Mouse (Mus musculus) forebrain, embryonic 13.5 days (tissue): ENCODE measurements around the gene Ndufab1. TPM values are rescaled to one million over a fixed set of nuclear protein-coding genes. Genes with fewer than 3 reads are reported as not detected.

ENCODE experiments used
- ATAC-seq: fragments of 200-750 bp; cut with Nextera tagmentation; 2 replicates; pipeline ENCODE4 v1.8.0; 2017
- H3K27ac ChIP-seq: fragments of 300-500 bp; sonication (generic); 2 replicates; pipeline ENCODE4 v1.5.1; 2015; ENCODE audit warnings: inconsistent platforms, mild to moderate bottlenecking, moderate library complexity
- H3K27me3 ChIP-seq: fragments of 300-500 bp; sonication (generic); 2 replicates; pipeline ENCODE4 v1.6.1; 2015; ENCODE audit warnings: mild to moderate bottlenecking, inconsistent platforms
- H3K36me3 ChIP-seq: fragments of 300-500 bp; sonication (generic); 2 replicates; pipeline ENCODE4 v1.6.1; 2015; ENCODE audit warnings: mild to moderate bottlenecking, inconsistent platforms; ENCODE audit not compliant: poor library complexity, severe bottlenecking
- H3K4me1 ChIP-seq: fragments of 300-500 bp; sonication (generic); 2 replicates; pipeline ENCODE4 v1.6.1; 2015; ENCODE audit warnings: inconsistent platforms
- H3K4me2 ChIP-seq: fragments of 300-500 bp; sonication (generic); 2 replicates; pipeline ENCODE4 v1.6.1; 2015; ENCODE audit warnings: inconsistent platforms, mild to moderate bottlenecking, moderate library complexity
- H3K4me3 ChIP-seq: fragments of 300-500 bp; sonication (generic); 2 replicates; pipeline ENCODE4 v1.5.1; 2015; ENCODE audit warnings: mild to moderate bottlenecking, inconsistent platforms
- H3K9ac ChIP-seq: fragments of 300-500 bp; sonication (generic); 2 replicates; pipeline ENCODE4 v1.6.1; 2015; ENCODE audit warnings: mild to moderate bottlenecking, inconsistent platforms
- H3K9me3 ChIP-seq: fragments of 300-500 bp; sonication (generic); replicated peaks from 2 replicates; pipeline ENCODE4 v1.6.1; 2016; ENCODE audit warnings: inconsistent platforms
- WGBS: fragments of 180-500 bp; shearing (Covaris S2); methylation state at CpG from one replicate; pipeline ENCODE4 v1.1.7; 2015; 5-methylcytosine and 5-hydroxymethylcytosine counted together
- polyA plus RNA-seq: library from polyadenylated mRNA; unstranded; fragments of >200 nt; fragmentation: Nextera tagmentation; extraction: Ambion mirVana; gene quantifications from 2 replicates; pipeline ENCODE4 v1.2.1, GENCODE M21; 2015

The Ndufab1 gene
- 653 and 663 TPM in 2 replicates for polyA plus RNA-seq

GRCm38 (mm10) chr7:122101747-122102244 is at the start of gene Ndufab1:
Ndufab1 (minus strand) TSS chr7:122101886.
- H3K9ac ChIP-seq = peak within 1 kb of the TSS; percentile 84
- peaks cover 22% of the 10 kb centered on the region for H3K36me3 ChIP-seq
- H3K27ac ChIP-seq = no peak within 1 kb of the TSS
- H3K27me3 ChIP-seq = no peaks in the 10 kb centered on the region
- WGBS = under 1% methylated on average over 40 of the region's 43 CpGs
- H3K4me3 ChIP-seq = peak within 1 kb of the TSS; percentile 71
- peak within 1 kb of the TSS; percentile 77 for H3K4me2 ChIP-seq
- H3K4me1 ChIP-seq = peaks cover 11% of the 10 kb centered on the region
- H3K9me3 ChIP-seq = no peaks in the 10 kb centered on the region
- peak; percentile 100 for ATAC-seq

- Histone ChIP-seq H3K36me3 (peaks cover 95% of the 10 kb centered on the region), H3K27ac (no peak overlapping the region)
- no peak for ATAC-seq
These were observed 39.3 kb upstream of the Ndufab1 start for GRCm38 (mm10) chr7:122140991-122141390.

DNA sequence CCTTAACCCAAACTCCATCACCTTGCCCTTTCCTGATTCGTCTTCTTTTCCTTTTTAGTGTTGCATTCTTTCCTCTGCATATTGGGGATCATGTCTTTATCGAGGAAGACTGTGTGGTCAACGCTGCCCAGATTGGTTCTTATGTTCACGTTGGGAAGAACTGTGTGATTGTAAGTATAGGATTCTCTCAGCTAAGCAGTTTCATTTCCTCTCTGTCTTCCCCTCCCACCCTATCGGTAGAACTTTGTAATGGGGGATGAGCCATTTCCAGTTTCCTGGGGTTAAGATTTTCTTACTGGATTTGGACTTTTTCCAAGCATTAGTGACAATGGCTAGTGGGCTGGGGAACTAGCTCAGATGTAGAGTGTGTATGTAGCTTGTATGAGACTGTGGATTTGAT is 36.5 kb upstream of the Ndufab1 start:
- no peak overlapping the region for H3K9ac ChIP-seq
- no peak for ATAC-seq
- H3K9me3 ChIP-seq = no peaks in the 10 kb centered on the region
- H3K27me3 ChIP-seq = no peaks in the 10 kb centered on the region
- H3K4me2 ChIP-seq = no peak overlapping the region
- H3K27ac ChIP-seq = no peak overlapping the region
- no peak overlapping the region for H3K4me3 ChIP-seq
- H3K4me1 ChIP-seq = peaks cover 11% of the 10 kb centered on the region
- peaks cover 84% of the 10 kb centered on the region for H3K36me3 ChIP-seq
- 95% methylated on average over 5 of the region's 5 CpGs for WGBS

More at GRCm38 (mm10) chr7:122140991-122141390, 39.3 kb upstream of the Ndufab1 start:
- Histone ChIP-seq H3K4me1 (no peaks in the 10 kb centered on the region), H3K4me3 (no peak overlapping the region), H3K27me3 (no peaks in the 10 kb centered on the region), H3K9ac (no peak overlapping the region), H3K4me2 (no peak overlapping the region), H3K9me3 (no peaks in the 10 kb centered on the region)

DNA sequence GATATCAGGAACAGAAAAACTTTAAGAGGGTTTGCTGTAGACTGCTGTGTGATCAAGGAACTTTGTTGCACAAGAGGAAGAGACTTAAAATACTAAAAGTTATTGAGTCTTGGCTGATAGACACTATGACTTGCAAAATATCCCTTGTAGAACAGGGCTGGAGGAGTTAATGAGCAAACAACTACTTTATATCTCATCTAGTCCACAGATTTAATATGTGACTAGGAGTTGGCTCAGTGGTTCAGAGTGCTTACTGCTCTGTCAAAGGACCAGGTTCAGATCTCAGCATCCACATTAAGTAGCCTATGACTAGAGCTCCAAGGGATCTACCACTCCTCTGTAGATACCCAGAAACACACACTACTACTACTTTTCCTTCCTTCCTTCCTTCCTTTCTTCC is 35.4 kb upstream of the Ndufab1 start:
- H3K27me3 ChIP-seq = no peaks in the 10 kb centered on the region
- H3K9me3 ChIP-seq = no peaks in the 10 kb centered on the region
- ATAC-seq = no peak
- H3K9ac ChIP-seq = no peak overlapping the region
- no peak overlapping the region for H3K4me3 ChIP-seq
- H3K27ac ChIP-seq = no peak overlapping the region
- peaks cover 75% of the 10 kb centered on the region for H3K36me3 ChIP-seq
- H3K4me1 ChIP-seq = peaks cover 14% of the 10 kb centered on the region
- no peak overlapping the region for H3K4me2 ChIP-seq

GRCm38 (mm10) chr7:122135070-122135469 is 33.4 kb upstream of the Ndufab1 start:
- no peak for ATAC-seq
- Histone ChIP-seq H3K9ac (no peak overlapping the region), H3K27me3 (no peaks in the 10 kb centered on the region), H3K9me3 (no peaks in the 10 kb centered on the region), H3K27ac (no peak overlapping the region), H3K36me3 (peaks cover 55% of the 10 kb centered on the region), H3K4me2 (no peak overlapping the region), H3K4me3 (no peak overlapping the region), H3K4me1 (peaks cover 19% of the 10 kb centered on the region)
- WGBS = 71% methylated on average over 10 of the region's 10 CpGs

DNA sequence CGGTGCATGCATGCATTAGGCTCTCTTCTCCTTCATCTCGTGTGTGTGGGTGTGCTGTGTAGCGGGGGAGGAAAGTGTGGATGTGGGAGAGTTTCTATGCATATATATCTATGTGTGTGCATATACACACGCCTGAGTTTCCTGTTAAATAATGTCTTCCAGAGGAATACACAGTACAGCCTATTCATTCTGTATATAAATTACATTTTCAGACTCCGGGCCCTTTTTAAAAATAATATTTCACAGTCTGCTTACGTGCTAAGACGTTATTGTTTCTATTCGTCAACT is 31.6 kb upstream of the Ndufab1 start:
- H3K27ac ChIP-seq = peak overlapping the region; percentile 57; the same call in 1 of the 2 replicates
- H3K4me3 ChIP-seq = peak overlapping the region; percentile 93
- ATAC-seq = no peak
- H3K4me1 ChIP-seq = peaks cover 19% of the 10 kb centered on the region
- no peaks in the 10 kb centered on the region for H3K27me3 ChIP-seq
- no peaks in the 10 kb centered on the region for H3K9me3 ChIP-seq
- H3K36me3 ChIP-seq = peaks cover 43% of the 10 kb centered on the region
- WGBS = 20% methylated on average over 8 of the region's 8 CpGs
- H3K4me2 ChIP-seq = peak overlapping the region; percentile 84
- peak overlapping the region; percentile 87 for H3K9ac ChIP-seq

GRCm38 (mm10) chr7:122132497-122133337 is 31.0 kb upstream of the Ndufab1 start, which contains the start of the genes Palb2 and Dctn5:
Palb2 (minus strand) TSS chr7:122132985.
Dctn5 (plus strand) TSS chr7:122133041.
- Histone ChIP-seq H3K9ac (peak within 1 kb of the TSS; percentile 87), H3K9me3 (no peaks in the 10 kb centered on the region), H3K4me1 (peaks cover 19% of the 10 kb centered on the region), H3K4me2 (peak within 1 kb of the TSS; percentile 84), H3K27me3 (no peaks in the 10 kb centered on the region), H3K4me3 (peak within 1 kb of the TSS; percentile 93), H3K36me3 (peaks cover 43% of the 10 kb centered on the region), H3K27ac (peak within 1 kb of the TSS; percentile 57; the same call in 1 of the 2 replicates)
- ATAC-seq = peak; percentile 98
- WGBS = under 1% methylated on average over 54 of the region's 54 CpGs

GRCm38 (mm10) chr7:122131834-122132233 is 30.1 kb upstream of the Ndufab1 start:
- Histone ChIP-seq H3K9ac (peak overlapping the region; percentile 87), H3K4me2 (peak overlapping the region; percentile 84)

GRCm38 (mm10) chr7:122126946-122127345 is 25.3 kb upstream of the Ndufab1 start:
- Histone ChIP-seq H3K9me3 (no peaks in the 10 kb centered on the region), H3K27me3 (no peaks in the 10 kb centered on the region), H3K36me3 (peaks cover 46% of the 10 kb centered on the region), H3K4me3 (no peak overlapping the region), H3K27ac (no peak overlapping the region), H3K4me1 (peaks cover 4% of the 10 kb centered on the region; the same call in 1 of the 2 replicates), H3K4me2 (no peak overlapping the region), H3K9ac (no peak overlapping the region)
- WGBS = 96% methylated on average over 11 of the region's 11 CpGs
- no peak for ATAC-seq

More at GRCm38 (mm10) chr7:122131834-122132233, 30.1 kb upstream of the Ndufab1 start:
- Histone ChIP-seq H3K27me3 (no peaks in the 10 kb centered on the region), H3K4me3 (peak overlapping the region; percentile 93), H3K36me3 (peaks cover 43% of the 10 kb centered on the region), H3K4me1 (peaks cover 19% of the 10 kb centered on the region), H3K9me3 (no peaks in the 10 kb centered on the region), H3K27ac (no peak overlapping the region)
- ATAC-seq = no peak

DNA sequence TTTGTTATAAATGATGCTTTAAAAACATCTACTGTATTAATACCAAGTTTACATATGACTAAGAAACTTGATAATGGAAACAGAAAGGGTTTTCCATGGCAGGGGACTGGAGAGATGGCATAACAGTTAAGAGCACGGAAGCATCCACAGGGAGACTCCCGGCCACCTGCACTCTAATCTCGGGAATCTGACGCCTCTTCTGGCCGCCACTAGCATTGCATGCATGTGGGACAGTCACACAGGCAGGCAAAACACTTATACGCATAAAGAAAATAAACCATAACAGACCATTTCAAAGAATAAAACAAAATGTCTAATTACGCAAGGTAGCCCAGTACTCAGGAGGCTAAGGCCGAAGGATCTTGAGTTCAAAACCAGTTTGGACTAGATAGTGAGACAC is 23.9 kb upstream of the Ndufab1 start:
- 75% methylated on average over 8 of the region's 8 CpGs for whole genome bisulfite sequencing
- no peak for ATAC-seq
- Histone ChIP-seq H3K4me2 (no peak overlapping the region), H3K27ac (no peak overlapping the region), H3K4me3 (no peak overlapping the region), H3K27me3 (no peaks in the 10 kb centered on the region), H3K4me1 (no peaks in the 10 kb centered on the region), H3K9ac (no peak overlapping the region), H3K36me3 (peaks cover 56% of the 10 kb centered on the region), H3K9me3 (no peaks in the 10 kb centered on the region)

DNA sequence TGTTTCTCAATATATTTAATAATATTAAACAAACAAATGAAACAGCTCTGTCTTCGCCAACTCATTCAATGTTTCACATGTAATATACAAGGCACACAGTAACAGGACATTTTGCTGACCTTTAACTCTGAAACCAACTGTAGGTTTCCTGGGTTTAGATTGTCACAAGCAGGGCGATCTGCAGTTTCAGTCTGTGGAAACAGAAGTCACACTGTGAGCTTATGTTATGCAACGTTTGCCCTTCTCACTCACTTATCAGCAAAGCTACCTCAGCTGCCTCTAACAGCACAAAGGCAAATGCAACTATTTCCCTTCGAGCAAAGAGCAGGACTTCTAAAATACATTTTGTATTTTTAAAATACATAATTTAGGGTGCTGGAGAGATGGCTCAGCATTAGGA is 21.8 kb upstream of the Ndufab1 start:
- H3K27ac ChIP-seq = no peak overlapping the region
- ATAC-seq = no peak
- 89% methylated on average over 4 of the region's 4 CpGs for WGBS
- H3K4me2 ChIP-seq = no peak overlapping the region
- H3K9me3 ChIP-seq = no peaks in the 10 kb centered on the region
- no peaks in the 10 kb centered on the region for H3K4me1 ChIP-seq
- no peaks in the 10 kb centered on the region for H3K27me3 ChIP-seq
- peaks cover 64% of the 10 kb centered on the region for H3K36me3 ChIP-seq
- no peak overlapping the region for H3K9ac ChIP-seq
- no peak overlapping the region for H3K4me3 ChIP-seq

- Histone ChIP-seq H3K9ac (no peak overlapping the region), H3K9me3 (no peaks in the 10 kb centered on the region), H3K36me3 (peaks cover 39% of the 10 kb centered on the region), H3K4me1 (no peaks in the 10 kb centered on the region), H3K4me2 (no peak overlapping the region), H3K27ac (no peak overlapping the region), H3K27me3 (no peaks in the 10 kb centered on the region), H3K4me3 (no peak overlapping the region)
- no peak for ATAC-seq
- 96% methylated on average over 6 of the region's 6 CpGs for WGBS
These were observed 6.5 kb upstream of the Ndufab1 start for GRCm38 (mm10) chr7:122108206-122108605.
